Mouse (Mus musculus) urinary bladder, adult 2 months (tissue): Measurements from ENCODE around the gene Eno4. TPM values are rescaled to one million over a fixed set of nuclear protein-coding genes. Genes with fewer than 3 reads are reported as not detected.
"Not testable (repeated sequence)": the region's sequence is repeated elsewhere in the genome, so short reads cannot be mapped to it uniquely, and the experiment has no call there.

Experiments
- DNase-seq: peaks from one replicate; pipeline ENCODE4 v3.0.0; 2022; ENCODE audit warnings: low spot score
- polyA plus RNA-seq: library from polyadenylated mRNA; depleted of rRNA; stranded (reverse); fragments of >200 nt; gene quantifications from 2 replicates; pipeline ENCODE4 v1.2.3, GENCODE M21; 2012; rRNA removed

The Eno4 gene
- 0.06 and 0.07 TPM in 2 replicates for polyA plus RNA-seq

DNA sequence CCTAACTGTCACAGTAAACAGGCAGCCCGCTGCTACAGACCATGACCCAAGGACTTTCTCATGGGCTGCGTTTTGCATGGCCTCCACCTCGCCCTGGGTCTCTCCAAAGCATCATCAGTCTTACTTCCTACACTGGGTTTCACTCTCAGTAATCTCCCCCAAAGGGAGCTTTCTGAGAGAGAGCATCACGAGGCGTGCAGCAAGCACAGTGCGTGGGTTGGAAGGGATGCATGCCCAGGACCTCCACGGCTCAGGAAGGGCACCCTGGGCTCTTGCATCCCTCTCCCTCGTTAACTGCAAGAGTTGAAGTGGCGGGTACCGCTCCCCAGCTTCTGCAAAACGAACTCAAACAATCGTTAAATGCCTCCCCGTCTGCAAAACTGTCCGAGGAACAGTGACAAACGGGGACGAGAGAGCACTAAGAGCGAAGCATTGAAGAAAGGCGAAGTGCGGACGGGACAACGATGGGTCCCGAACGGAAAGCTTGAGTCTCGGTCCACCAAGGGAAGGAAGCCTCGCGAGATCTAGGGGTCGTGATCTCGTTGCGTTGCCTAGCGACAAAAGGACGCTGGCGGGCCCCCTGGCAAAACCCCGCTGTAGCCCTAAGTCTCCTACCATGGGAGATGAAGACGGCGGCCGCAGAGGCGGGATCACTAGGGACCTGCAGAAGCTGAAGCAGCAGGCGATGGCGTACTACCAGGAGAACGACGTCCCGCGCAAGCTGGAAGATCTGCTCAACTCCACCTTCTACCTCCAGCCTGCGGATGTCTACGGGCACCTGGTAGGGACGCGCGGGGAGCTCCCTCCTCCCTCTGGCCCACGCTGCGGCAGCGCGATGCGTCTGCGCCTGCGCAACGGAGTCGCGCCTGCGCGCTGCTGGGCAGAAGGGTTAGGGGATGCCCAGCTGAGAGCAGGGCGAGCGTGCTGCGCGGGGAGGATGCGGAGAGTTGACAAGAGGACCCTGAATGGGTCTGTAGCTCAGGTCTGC lies at the start of gene Eno4, which contains the start of gene Hspa12a:
Gene Eno4, plus strand, starts transcription at position 585 of the 988 bp plus-strand sequence.
Gene Hspa12a, minus strand, starts transcription at position 814 of the 988 bp plus-strand sequence.
- peak; percentile 88 for DNase-seq

DNA sequence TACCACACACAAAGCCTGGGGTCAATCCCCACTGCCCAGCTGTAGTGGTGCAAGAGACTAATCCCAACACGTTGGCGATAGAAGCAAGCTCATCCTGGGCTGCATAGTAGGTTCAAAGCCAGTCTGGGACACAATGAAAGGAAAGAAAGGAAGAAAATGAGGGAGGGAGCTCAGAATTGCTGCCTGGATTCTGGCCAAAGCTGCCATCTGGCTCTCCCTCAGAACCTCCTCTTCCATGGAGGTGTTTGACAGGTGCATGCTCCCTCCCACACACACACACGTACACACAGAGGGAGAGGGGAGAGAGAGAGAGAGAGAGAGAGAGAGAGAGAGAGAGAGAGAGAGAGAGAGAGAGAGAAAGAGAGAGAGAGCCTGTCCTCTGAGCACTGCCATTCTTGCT lies 47.0 kb upstream of the Eno4 start:
- no peak for DNase-seq

GRCm38 (mm10) chr19:58900471-58900870 lies 42.8 kb upstream of the Eno4 start:
- not testable (repeated sequence) for DNase-seq

GRCm38 (mm10) chr19:58903079-58903898 lies 39.9 kb upstream of the Eno4 start:
- DNase-seq = no peak

DNA sequence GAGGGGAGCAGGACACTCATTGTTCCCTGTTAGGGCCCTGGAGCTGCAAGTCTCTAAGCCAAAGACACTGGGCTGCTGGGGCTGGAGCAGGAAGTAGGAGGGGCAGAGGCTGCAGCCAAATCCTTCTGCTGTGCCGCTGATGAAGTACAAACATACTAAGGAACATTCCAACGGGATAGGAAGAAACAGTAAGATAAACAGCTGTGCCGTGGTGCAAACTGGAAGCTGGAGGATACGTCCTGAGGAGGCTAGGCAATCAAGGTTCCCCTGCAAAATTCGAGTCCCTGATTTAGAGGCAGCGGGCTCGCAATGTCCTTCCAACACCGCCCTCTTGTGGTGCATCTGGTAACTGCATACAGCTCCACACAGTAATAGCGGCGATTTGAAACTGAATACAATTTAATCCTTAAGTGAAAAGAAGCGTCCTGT lies 39.3 kb upstream of the Eno4 start:
- peak; percentile 69 for DNase-seq

DNA sequence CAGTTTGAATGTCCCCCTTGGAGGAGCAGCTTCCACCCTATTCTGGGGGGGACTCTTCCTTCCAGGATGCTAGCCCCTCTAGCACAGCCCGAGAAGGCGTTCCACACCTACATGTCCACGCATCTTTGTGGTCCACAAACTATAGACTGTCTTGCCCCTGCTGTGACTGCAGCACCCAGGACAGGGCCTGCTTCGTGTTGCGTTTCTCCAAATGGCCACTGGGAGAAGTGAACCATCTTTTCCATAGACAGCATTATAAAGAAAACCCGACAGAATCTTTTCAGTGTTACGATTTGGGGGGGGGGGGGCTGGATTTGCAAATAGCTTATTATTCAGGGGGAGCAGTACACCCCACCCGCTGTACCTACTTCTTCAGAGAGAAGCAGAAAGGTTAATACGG lies 36.5 kb upstream of the Eno4 start:
- DNase-seq = no peak

DNA sequence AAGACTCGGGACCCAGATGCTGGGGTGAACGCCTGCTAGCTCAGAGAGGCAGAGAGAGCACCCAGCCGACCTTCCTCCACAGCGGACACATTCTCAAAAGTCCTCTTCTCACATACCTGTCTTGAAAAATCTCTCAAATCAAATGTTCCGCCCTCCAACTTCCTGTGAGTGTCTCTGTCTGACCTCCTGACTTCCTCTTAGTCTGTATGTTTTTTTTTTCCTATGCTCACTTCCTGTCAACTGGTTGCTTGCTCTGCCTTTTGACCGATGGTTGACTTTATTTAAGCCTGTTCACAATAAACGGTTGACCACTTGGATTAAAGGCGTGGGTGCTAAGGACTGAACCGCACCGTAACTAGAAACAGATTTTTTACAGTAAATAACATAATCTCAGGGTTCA lies 35.2 kb upstream of the Eno4 start:
- no peak for DNase-seq

DNA sequence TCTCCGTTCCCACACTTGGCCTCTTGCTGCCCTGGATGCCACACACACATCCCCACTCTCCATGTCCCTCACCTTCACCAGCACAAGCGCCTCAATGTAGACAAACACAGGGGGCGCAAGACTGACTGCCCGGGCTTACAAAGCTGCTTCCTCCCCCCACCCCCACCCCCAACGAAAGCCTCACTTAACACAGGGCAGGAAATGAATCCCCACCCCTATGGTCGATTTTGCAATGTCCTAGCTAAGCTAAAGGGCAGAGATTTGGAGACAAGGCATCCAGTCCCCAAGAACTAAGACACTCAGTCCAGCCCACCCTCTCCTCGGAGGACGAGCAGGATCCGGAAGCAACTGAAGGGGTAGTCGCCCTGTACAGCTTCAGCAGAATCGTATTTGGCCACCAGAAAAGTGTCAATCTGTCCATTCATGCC lies 32.3 kb upstream of the Eno4 start:
- DNase-seq = no peak

DNA sequence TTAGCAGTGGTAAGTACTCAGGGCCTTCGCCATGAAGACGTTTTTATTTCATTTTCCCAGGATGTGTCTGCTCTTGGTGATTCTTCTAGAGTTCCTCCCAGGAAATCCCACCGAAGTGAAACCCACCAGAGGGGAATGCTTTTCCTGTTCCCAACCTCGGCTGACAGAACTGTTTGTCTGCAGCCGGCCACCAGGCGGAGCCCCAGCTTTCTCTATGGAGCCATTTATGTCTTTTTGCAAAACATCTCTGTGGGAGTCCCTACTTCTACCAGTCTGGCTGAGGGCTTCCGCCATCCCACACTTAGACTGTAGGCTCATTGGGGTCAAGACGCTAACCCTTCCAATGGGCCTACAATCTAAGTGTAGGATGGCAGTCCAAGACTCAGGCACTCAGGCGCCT lies 31.8 kb upstream of the Eno4 start:
- peak; percentile 32 for DNase-seq

DNA sequence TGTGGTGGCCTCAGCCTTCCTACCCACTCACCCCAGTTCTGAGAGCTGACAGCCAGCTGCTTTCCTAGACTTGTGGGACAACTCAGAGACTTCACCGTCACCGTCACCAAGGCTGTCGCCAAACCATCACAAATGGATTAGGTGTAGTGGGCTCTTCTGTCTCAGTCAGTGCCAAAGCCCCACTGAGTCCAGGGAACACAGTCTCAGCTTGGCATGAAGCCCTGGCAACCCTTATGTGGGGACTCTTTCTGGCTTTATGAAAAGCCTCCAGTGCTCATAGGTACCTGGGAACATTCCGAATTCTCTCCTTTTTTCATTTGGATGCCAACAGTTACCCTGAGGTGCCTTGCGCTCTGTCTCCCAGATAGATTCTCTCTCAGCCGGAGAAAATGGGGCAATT lies 29.9 kb upstream of the Eno4 start:
- no peak for DNase-seq

DNA sequence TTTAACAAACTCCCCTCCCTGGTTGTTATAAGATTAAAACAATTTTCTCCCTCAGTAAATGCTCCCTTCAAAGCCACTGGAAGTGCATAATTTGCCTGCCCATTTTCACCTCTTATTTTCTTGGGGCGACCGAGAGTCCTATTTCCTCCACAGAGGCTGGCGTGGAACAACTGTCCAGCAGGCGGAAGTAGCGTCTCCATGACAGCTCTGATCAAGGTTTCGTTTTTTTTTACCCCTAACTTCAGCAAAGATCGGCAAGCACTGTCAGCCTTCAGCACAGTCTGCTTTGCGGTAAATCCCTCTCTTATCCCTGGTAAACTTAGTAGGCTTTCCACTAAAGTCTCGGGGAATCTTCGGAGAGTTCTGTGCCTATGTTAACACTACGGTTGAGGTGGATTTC lies 24.6 kb upstream of the Eno4 start:
- no peak for DNase-seq

- DNase-seq = no peak
Measured at GRCm38 (mm10) chr19:58919148-58919547, 24.1 kb upstream of the Eno4 start.

DNA sequence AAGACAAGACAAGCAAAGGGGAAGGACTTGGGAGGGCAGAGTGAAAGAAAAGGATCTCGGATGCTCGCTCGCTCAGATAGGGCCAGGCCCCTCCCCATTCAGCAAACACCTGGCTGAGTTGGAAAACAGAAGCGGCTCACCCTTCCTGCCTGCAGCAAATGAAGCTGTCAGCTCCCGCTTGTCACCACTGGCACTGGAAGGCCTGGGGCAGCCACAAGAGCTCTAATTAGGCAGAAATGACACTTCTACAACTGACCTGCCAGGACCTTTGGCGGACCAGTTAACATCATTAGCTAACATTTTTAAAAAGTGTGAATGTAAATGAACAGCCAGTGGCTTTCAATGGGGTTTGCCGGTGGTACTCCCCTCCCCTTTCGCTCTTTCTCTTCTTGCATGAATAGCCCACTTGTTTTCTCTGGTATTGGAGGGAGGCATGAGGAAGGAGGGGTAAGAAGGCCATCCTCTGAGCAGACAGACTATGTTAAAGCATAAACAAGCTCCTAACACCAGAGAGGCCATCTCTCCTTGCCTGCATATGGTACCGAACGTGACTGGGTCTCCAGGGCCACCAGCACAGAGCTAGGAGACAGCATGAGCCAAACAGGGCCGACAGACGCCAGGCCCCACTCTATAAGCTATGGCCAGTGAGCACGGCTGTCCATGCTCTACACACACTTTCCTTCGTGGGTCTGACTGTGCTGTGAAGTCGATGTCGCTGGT lies 12.0 kb upstream of the Eno4 start:
- no peak for DNase-seq

DNA sequence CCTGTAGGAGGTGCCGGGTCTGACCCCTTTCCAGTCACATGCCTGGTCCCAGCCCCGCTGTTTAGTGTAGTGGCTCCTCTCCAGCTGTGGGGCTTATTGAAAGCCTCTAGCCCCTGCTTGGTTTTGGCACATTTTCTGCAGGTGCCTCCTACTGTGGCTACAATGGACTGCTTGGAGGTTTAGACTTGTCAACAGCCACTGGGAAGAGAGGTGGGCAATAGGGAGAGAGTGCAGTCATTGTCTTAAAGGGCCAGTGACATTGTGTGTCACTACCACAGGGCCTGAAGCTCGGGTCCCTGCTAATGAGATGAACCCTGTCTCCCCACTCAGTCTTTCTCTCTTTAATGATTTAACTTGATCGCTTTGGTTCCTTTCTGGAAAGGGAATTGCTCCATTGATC lies 10.2 kb upstream of the Eno4 start:
- DNase-seq = no peak

- no peak for DNase-seq
Measured at GRCm38 (mm10) chr19:58945959-58946358, 2.7 kb downstream of the Eno4 start.

DNA sequence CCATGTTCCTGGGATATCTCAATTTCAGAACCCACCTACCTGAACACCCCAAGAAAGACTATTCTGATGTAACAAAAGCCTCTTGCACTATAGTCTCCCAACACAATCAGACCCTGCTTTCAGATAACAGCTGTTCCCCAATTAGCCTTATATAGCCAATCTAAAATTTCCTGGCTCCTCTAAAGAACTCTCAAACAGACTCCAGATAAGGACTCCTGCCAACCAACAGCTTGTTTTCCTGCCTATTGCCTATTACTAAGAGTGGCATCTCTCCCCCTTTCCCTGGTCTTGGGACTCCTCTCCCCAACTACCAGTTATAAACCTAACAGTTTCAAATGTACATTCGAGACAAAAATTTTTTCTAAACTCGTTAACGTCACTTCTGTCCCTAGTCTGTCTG lies 8.3 kb downstream of the Eno4 start:
- no peak for DNase-seq

- no peak for DNase-seq
Measured at GRCm38 (mm10) chr19:58952236-58952635, 9.0 kb downstream of the Eno4 start.

DNA sequence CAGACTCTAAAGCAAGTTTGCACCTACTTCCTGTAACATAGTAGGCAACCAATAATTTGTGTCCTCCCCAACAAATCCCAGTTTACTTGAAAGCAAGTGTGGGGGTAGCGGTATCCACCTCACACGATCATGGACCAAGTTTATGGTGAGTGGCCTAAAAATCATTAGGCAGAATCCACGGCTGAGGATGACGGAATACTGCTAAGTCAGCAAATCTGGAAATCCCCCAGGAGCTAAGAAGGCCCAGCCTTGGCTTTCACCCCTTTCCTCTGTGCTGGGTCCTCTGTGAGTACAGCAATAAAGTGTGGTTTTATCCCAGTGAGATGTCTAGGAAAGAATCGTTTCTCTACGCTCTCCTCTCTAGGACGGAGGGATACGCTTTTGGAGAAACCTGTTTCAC lies 11.6 kb downstream of the Eno4 start:
- DNase-seq = no peak

DNA sequence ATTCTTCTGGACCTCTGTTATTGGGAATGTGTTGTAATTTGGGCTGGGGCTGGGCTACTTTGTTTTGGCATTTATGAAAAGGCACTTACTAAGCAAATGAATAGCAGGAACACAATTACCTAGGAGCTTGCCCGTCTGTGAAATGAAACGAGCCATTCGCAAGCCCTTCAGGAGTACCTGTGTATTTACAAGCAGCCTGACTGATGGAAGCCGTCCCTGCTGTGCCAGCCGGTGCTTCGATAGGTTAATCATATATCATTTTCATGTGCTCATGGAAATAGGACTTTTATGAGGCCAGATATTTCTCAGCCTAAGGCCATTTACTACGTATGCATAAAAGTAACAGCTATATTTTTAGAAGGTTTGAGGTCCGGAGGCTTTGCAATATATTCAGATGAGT lies 19.8 kb downstream of the Eno4 start:
- DNase-seq = no peak

GRCm38 (mm10) chr19:58968731-58969506 lies 25.7 kb downstream of the Eno4 start:
- DNase-seq = no peak

DNA sequence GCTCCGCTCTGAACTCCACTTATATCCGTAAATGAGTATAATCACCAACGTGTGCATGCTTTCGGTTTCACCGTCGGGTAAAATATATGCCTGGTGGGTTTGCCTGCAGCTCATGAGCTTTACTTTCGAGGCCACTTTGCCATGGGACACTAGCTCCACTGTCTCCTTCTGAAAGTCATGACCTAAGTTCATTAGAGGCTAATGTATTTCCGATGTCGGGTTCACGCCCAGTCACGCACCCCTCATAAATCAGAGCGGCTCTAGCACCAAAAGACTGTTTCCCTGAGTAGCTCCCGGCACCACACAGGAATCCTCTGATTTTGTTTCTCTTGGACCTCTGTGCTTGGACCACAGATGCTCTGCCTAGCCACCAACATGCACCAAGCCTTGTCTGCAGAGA lies 27.6 kb downstream of the Eno4 start:
- no peak for DNase-seq
